Mouse (Mus musculus): ENCODE results near the gene Cmc1. TPM values are rescaled to one million over a fixed set of nuclear protein-coding genes. Genes with fewer than 3 reads are reported as not detected.

The Cmc1 gene
- polyA plus RNA-seq, 1 experiment from 2014 or later, result 37.5 TPM

- Histone ChIP-seq H3K4me3 (ENCODE audit: low read depth, low read length) (no peak overlapping the region), H3K4me2 (ENCODE audit: low read depth, low read length, severe bottlenecking) (no peak overlapping the region), H3K9ac (ENCODE audit: low read length) (no peak overlapping the region), H3K27ac (ENCODE audit: low read depth, low read length) (no peak overlapping the region), H3K4me1 (replicated peaks; ENCODE audit: control insufficient read depth, insufficient read depth, low read length) (no peaks in the 10 kb centered on the region), H3K36me3 (ENCODE audit: control insufficient read depth, insufficient read depth, low read length) (no peaks in the 10 kb centered on the region), H3K27me3 (ENCODE audit: control insufficient read depth, insufficient read depth, low read length) (no peaks in the 10 kb centered on the region), H3K9me3 (ENCODE audit: control insufficient read depth, low read length) (no peaks in the 10 kb centered on the region)
- no peak for DNase-seq (ENCODE audit: low spot score)
- ATAC-seq (replicated peaks; ENCODE audit: low FRiP score), result no peak
- WGBS, result 85% methylated on average over 3 of the region's 3 CpGs
Measured at GRCm38 (mm10) chr9:118034990-118035389, 115.0 kb downstream of the Cmc1 start.

- Histone ChIP-seq H3K4me1 (replicated peaks; ENCODE audit: control insufficient read depth, insufficient read depth, low read length) (no peaks in the 10 kb centered on the region), H3K27me3 (ENCODE audit: control insufficient read depth, insufficient read depth, low read length) (no peaks in the 10 kb centered on the region), H3K9me3 (ENCODE audit: control insufficient read depth, low read length) (no peaks in the 10 kb centered on the region), H3K4me3 (ENCODE audit: low read depth, low read length) (no peak overlapping the region), H3K36me3 (ENCODE audit: control insufficient read depth, insufficient read depth, low read length) (no peaks in the 10 kb centered on the region), H3K27ac (ENCODE audit: low read depth, low read length) (no peak overlapping the region), H3K9ac (ENCODE audit: low read length) (no peak overlapping the region), H3K4me2 (ENCODE audit: low read depth, low read length, severe bottlenecking) (no peak overlapping the region)
- DNase-seq (ENCODE audit: low spot score) (no peak), ATAC-seq (replicated peaks; ENCODE audit: low FRiP score) (no peak)
- 70% methylated on average over 2 of the region's 2 CpGs for WGBS
Measured at GRCm38 (mm10) chr9:118031694-118032093, 118.3 kb downstream of the Cmc1 start.

- Histone ChIP-seq H3K27ac (ENCODE audit: low read depth, low read length) (no peak overlapping the region), H3K9ac (ENCODE audit: low read length) (no peak overlapping the region), H3K36me3 (ENCODE audit: control insufficient read depth, insufficient read depth, low read length) (no peaks in the 10 kb centered on the region), H3K9me3 (ENCODE audit: control insufficient read depth, low read length) (no peaks in the 10 kb centered on the region), H3K27me3 (ENCODE audit: control insufficient read depth, insufficient read depth, low read length) (no peaks in the 10 kb centered on the region), H3K4me1 (replicated peaks; ENCODE audit: control insufficient read depth, insufficient read depth, low read length) (no peaks in the 10 kb centered on the region), H3K4me3 (ENCODE audit: low read depth, low read length) (no peak overlapping the region), H3K4me2 (ENCODE audit: low read depth, low read length, severe bottlenecking) (no peak overlapping the region)
- no peak for DNase-seq (ENCODE audit: low spot score)
- 92% methylated on average over 1 of the region's 1 CpGs for WGBS
- ATAC-seq (replicated peaks; ENCODE audit: low FRiP score), result no peak
Measured at GRCm38 (mm10) chr9:118030252-118030651, 119.7 kb downstream of the Cmc1 start.

- Histone ChIP-seq H3K27me3 (ENCODE audit: control insufficient read depth, insufficient read depth, low read length) (no peaks in the 10 kb centered on the region), H3K4me2 (ENCODE audit: low read depth, low read length, severe bottlenecking) (no peak overlapping the region), H3K4me1 (replicated peaks; ENCODE audit: control insufficient read depth, insufficient read depth, low read length) (no peaks in the 10 kb centered on the region), H3K9me3 (ENCODE audit: control insufficient read depth, low read length) (no peaks in the 10 kb centered on the region), H3K27ac (ENCODE audit: low read depth, low read length) (no peak overlapping the region), H3K4me3 (ENCODE audit: low read depth, low read length) (no peak overlapping the region), H3K36me3 (ENCODE audit: control insufficient read depth, insufficient read depth, low read length) (no peaks in the 10 kb centered on the region), H3K9ac (ENCODE audit: low read length) (no peak overlapping the region)
- no peak for ATAC-seq (replicated peaks; ENCODE audit: low FRiP score)
- WGBS, result 62% methylated on average over 4 of the region's 4 CpGs
- no peak for DNase-seq (ENCODE audit: low spot score)
Measured at GRCm38 (mm10) chr9:118029490-118029889, 120.5 kb downstream of the Cmc1 start.

- no peak for ATAC-seq (replicated peaks; ENCODE audit: low FRiP score)
- H3K9me3 ChIP-seq (ENCODE audit: control insufficient read depth, low read length), result no peaks in the 10 kb centered on the region
- no peaks in the 10 kb centered on the region for H3K4me1 ChIP-seq (replicated peaks; ENCODE audit: control insufficient read depth, insufficient read depth, low read length)
- WGBS, result 73% methylated on average over 2 of the region's 2 CpGs
- no peak overlapping the region for H3K9ac ChIP-seq (ENCODE audit: low read length)
- H3K4me3 ChIP-seq (ENCODE audit: low read depth, low read length), result no peak overlapping the region
- H3K27me3 ChIP-seq (ENCODE audit: control insufficient read depth, insufficient read depth, low read length), result no peaks in the 10 kb centered on the region
- no peak overlapping the region for H3K27ac ChIP-seq (ENCODE audit: low read depth, low read length)
- H3K4me2 ChIP-seq (ENCODE audit: low read depth, low read length, severe bottlenecking), result no peak overlapping the region
- no peak for DNase-seq (ENCODE audit: low spot score)
- no peaks in the 10 kb centered on the region for H3K36me3 ChIP-seq (ENCODE audit: control insufficient read depth, insufficient read depth, low read length)
Measured at GRCm38 (mm10) chr9:118024966-118025365, 125.0 kb downstream of the Cmc1 start.

Other genes starting within 250 kb of the Cmc1 start
- 75.9 and 76.9 TPM in 2 replicates for gene Azi2, start 109.7 kb downstream of the Cmc1 start, polyA plus RNA-seq (2014; fragmentation: Nextera tagmentation; extraction: Ambion mirVana)